Mouse (Mus musculus) B cell, adult 67 days (primary cell): ENCODE data around the gene Mup8. TPM values are rescaled to one million over a fixed set of nuclear protein-coding genes. Genes with fewer than 3 reads are reported as not detected.

Source experiments
- total RNA-seq, 2 experiments: library from RNA; stranded (reverse); gene quantifications; 4 replicates each; pipeline ENCODE4 v1.2.4; 2023

Gene Mup8
- not detected for total RNA-seq

DNA sequence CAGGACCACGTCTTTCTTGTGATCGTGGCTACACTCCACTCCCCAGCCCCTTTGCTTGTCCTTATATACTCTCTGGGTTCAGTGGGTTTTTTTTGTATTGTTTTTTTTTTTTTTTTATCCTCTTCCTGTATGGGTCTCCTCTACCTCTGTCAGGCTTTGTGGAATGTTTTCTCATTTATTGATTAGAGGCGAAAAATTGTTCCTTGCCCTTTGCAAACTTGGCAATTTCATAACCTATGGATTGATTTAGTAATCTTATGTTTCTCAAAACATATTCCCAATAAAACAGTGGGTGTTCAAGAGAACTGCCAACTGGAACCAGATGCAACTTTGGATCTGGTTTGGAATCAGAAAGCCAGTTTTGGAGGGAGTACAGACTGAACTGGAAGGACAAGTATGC, at the start of gene Mup8:
TSS of gene Mup8 (minus strand) at position 101 of the 400 bp plus-strand sequence.

Other genes with a start within 250 kb of the Mup8 start
- gene Mup7, start 152.1 kb downstream of the Mup8 start, total RNA-seq, result not detected
- gene Mup2, start 68.3 kb downstream of the Mup8 start, total RNA-seq, result not detected
- not detected for gene Mup9, start 199.4 kb upstream of the Mup8 start, total RNA-seq